Mouse (Mus musculus): ENCODE measurements around the gene As3mt.

As3mt gene

DNA sequence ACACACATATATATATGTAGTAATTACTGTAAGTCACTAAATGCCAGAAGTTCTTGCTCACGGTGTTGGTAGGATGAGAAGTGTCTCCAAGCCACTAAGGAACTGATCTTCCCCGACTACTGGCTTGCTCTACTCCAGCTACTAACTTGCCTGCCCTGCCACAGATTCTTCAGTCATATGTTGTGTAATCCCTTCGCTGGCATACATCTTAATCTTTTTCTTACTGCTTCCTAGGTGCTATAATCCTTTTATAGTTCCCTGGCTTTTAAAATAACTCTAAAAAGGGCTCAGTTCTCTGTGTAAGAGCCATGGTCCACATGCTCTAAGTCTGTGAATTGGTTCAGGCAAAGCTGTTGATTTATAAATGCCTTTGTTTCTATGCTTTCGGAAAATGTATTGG, 78.4 kb downstream of the As3mt start:
- no peak for DNase-seq (ENCODE audit: low spot score)

- no peak for DNase-seq (ENCODE audit: low spot score)
These were observed 82.5 kb downstream of the As3mt start for GRCm38 (mm10) chr19:46789782-46790181.
